Mouse (Mus musculus) neural tube, embryonic 11.5 days (tissue): ENCODE data around the gene Mycn. TPM values are rescaled to one million over a fixed set of nuclear protein-coding genes. Genes with fewer than 3 reads are reported as not detected.
A peak's percentile ranks its signal among the peaks of the same experiment; 100 is the strongest.

Experiments used
- ATAC-seq: fragments of 200-750 bp; cut with Nextera tagmentation; 2 replicates; pipeline ENCODE4 v1.8.0; 2017; ENCODE audit warnings: moderate number of reproducible peaks, mild to moderate bottlenecking, moderate TSS enrichment, moderate library complexity; ENCODE audit not compliant: insufficient read depth, low FRiP score, low TSS enrichment
- DNase-seq: peaks from one replicate; pipeline ENCODE4 v3.0.0-alpha.2; 2015; ENCODE audit warnings: low spot score
- H3K27ac ChIP-seq: fragments of 300-500 bp; sonication (generic); 2 replicates; pipeline ENCODE4 v1.5.1; 2014; ENCODE audit warnings: low read depth, mild to moderate bottlenecking, low read length
- H3K27me3 ChIP-seq: fragments of 300-500 bp; sonication (generic); 2 replicates; pipeline ENCODE4 v1.6.1; 2014; ENCODE audit warnings: mild to moderate bottlenecking, low read length, mixed read lengths; ENCODE audit not compliant: control insufficient read depth, insufficient read depth
- H3K36me3 ChIP-seq: fragments of 300-500 bp; sonication (generic); 2 replicates; pipeline ENCODE4 v1.6.1; 2014; ENCODE audit warnings: mild to moderate bottlenecking, low read length, moderate library complexity, mixed read lengths; ENCODE audit not compliant: control insufficient read depth, insufficient read depth
- H3K4me1 ChIP-seq: fragments of 300-500 bp; sonication (generic); 2 replicates; pipeline ENCODE4 v1.6.1; 2014; ENCODE audit warnings: low read length, mixed read lengths; ENCODE audit not compliant: control insufficient read depth, insufficient read depth
- H3K4me2 ChIP-seq: fragments of 300-500 bp; sonication (generic); 2 replicates; pipeline ENCODE4 v1.6.1; 2014; ENCODE audit warnings: low read depth, mild to moderate bottlenecking, moderate library complexity
- H3K4me3 ChIP-seq: fragments of 300-500 bp; sonication (generic); 2 replicates; pipeline ENCODE4 v1.5.1; 2014; ENCODE audit warnings: low read depth, low read length
- H3K9ac ChIP-seq: fragments of 300-500 bp; sonication (generic); 2 replicates; pipeline ENCODE4 v1.6.1; 2014; ENCODE audit warnings: mild to moderate bottlenecking, low read length
- H3K9me3 ChIP-seq: fragments of 300-500 bp; sonication (generic); 2 replicates; pipeline ENCODE4 v1.6.1; 2016; ENCODE audit warnings: low read length; ENCODE audit not compliant: control insufficient read depth
- WGBS: fragments of 180-500 bp; shearing (Covaris S2); extraction: QIAGEN DNeasy Blood & Tissue Kit; methylation state at CpG from one replicate; pipeline ENCODE4 v1.1.7; 2014; 5-methylcytosine and 5-hydroxymethylcytosine counted together
- polyA plus RNA-seq: library from polyadenylated mRNA; unstranded; fragments of >200 nt; fragmentation: Nextera tagmentation; extraction: Ambion mirVana; gene quantifications from 2 replicates; pipeline ENCODE4 v1.2.1, GENCODE M21; 2014

Mycn gene
- polyA plus RNA-seq, 1 experiment from 2014 or later, result 107 TPM

- Histone ChIP-seq H3K9me3 (no peaks in the 10 kb centered on the region), H3K4me2 (no peak overlapping the region), H3K27ac (no peak overlapping the region), H3K27me3 (no peaks in the 10 kb centered on the region), H3K9ac (no peak overlapping the region), H3K4me1 (no peaks in the 10 kb centered on the region), H3K36me3 (no peaks in the 10 kb centered on the region), H3K4me3 (no peak overlapping the region)
- WGBS, result 78% methylated on average over 4 of the region's 4 CpGs
- DNase-seq (no peak), ATAC-seq (no peak)
Measured at GRCm38 (mm10) chr12:12947606-12948005, 5.9 kb upstream of the Mycn start.

- ATAC-seq (no peak), DNase-seq (peak; percentile 23)
- no peak overlapping the region; the same call in 1 of the 2 replicates for H3K4me2 ChIP-seq
- no peaks in the 10 kb centered on the region for H3K27me3 ChIP-seq
- no peak overlapping the region for H3K9ac ChIP-seq
- H3K9me3 ChIP-seq, result no peaks in the 10 kb centered on the region
- H3K27ac ChIP-seq, result no peak overlapping the region
- no peaks in the 10 kb centered on the region; the same call in 1 of the 2 replicates for H3K36me3 ChIP-seq
- WGBS, result 9% methylated on average over 6 of the region's 6 CpGs
- no peaks in the 10 kb centered on the region for H3K4me1 ChIP-seq
- H3K4me3 ChIP-seq, result no peak overlapping the region
Measured at GRCm38 (mm10) chr12:12943288-12943687, 1.6 kb upstream of the Mycn start.

- Histone ChIP-seq H3K9me3 (no peaks in the 10 kb centered on the region), H3K27me3 (no peaks in the 10 kb centered on the region), H3K9ac (peak overlapping the region; percentile 68), H3K4me1 (peaks cover 6% of the 10 kb centered on the region), H3K27ac (peak overlapping the region; percentile 95), H3K4me3 (peak overlapping the region; percentile 87), H3K36me3 (peaks cover under 1% of the 10 kb centered on the region; the same call in 1 of the 2 replicates), H3K4me2 (peak overlapping the region; percentile 67)
- ATAC-seq (peak; percentile 66), DNase-seq (peak; percentile 93)
- under 1% methylated on average over 47 of the region's 47 CpGs for WGBS
Measured at GRCm38 (mm10) chr12:12942364-12943050, 793 bp upstream of the Mycn start.

GRCm38 (mm10) chr12:12941129-12941504 lies 597 bp downstream of the Mycn start:
- H3K9me3 ChIP-seq, result no peaks in the 10 kb centered on the region
- peaks cover 9% of the 10 kb centered on the region for H3K4me1 ChIP-seq
- H3K27ac ChIP-seq, result peak overlapping the region; percentile 95
- peaks cover 8% of the 10 kb centered on the region for H3K36me3 ChIP-seq
- H3K4me3 ChIP-seq, result peak overlapping the region; percentile 87
- peak overlapping the region; percentile 95 for H3K9ac ChIP-seq
- peak; percentile 49 for DNase-seq
- peak overlapping the region; percentile 67 for H3K4me2 ChIP-seq
- H3K27me3 ChIP-seq, result no peaks in the 10 kb centered on the region
- under 1% methylated on average over 20 of the region's 20 CpGs for WGBS
- peak; percentile 0; the same call in 1 of the 2 replicates for ATAC-seq

- no peaks in the 10 kb centered on the region for H3K27me3 ChIP-seq
- H3K4me3 ChIP-seq, result peak overlapping the region; percentile 87
- ATAC-seq (peak; percentile 22), DNase-seq (no peak)
- H3K9ac ChIP-seq, result peak overlapping the region; percentile 95
- H3K4me1 ChIP-seq, result peaks cover 9% of the 10 kb centered on the region
- H3K27ac ChIP-seq, result peak overlapping the region; percentile 95
- peak overlapping the region; percentile 67 for H3K4me2 ChIP-seq
- H3K9me3 ChIP-seq, result no peaks in the 10 kb centered on the region
- WGBS, result 0% methylated on average over 13 of the region's 13 CpGs
- peaks cover 8% of the 10 kb centered on the region for H3K36me3 ChIP-seq
Measured at GRCm38 (mm10) chr12:12940466-12941128, 1.1 kb downstream of the Mycn start.

DNA sequence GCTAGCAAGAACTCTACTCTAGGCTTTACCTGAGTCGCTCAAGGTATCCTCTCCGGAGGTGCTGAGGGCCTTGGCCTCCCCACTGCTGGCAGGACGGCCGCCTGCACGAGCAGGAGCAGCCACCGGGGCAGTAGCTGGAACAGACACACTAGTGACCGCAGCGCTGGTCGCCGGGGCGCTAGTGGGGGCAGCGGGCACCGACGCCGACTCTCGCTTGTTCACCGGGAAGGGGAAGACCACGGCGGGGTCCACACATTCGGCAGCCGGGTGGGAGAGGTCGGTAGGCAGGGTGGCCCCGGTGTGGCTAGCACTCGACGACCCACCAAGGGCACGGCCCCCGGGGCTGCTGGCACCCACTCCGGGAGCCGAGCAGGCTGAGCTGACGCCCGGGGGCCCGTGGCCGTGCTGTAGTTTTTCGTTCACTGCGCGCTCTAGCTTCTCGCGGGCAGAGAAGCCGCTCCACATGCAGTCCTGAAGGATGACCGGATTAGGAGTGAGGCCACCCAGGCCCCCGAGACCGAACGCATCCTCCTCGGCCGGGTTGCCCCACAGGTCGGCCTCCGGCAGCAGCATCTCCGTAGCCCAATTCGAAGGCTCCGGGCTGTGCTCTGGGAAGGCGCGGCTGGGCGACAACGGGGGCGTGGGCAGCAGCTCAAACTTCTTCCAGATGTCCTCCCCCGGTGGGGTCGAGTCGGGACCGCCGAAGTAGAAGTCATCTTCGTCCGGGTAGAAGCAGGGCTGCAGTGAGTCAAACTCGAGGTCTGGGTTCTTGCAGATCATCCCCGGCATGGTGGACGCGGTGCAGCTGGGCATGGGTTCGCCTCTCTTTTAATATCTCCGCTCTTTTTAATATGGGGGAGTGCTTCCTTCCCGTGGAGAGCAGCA lies 1.9 kb downstream of the Mycn start:
- no peaks in the 10 kb centered on the region for H3K9me3 ChIP-seq
- peak overlapping the region; percentile 67 for H3K4me2 ChIP-seq
- peaks cover 9% of the 10 kb centered on the region for H3K4me1 ChIP-seq
- peaks cover 8% of the 10 kb centered on the region for H3K36me3 ChIP-seq
- DNase-seq (peak; percentile 60), ATAC-seq (no peak)
- 0% methylated on average over 69 of the region's 69 CpGs for WGBS
- H3K27me3 ChIP-seq, result no peaks in the 10 kb centered on the region
- peak overlapping the region; percentile 95 for H3K9ac ChIP-seq
- H3K27ac ChIP-seq, result peak overlapping the region; percentile 95
- peak overlapping the region; percentile 87 for H3K4me3 ChIP-seq

- ATAC-seq, result no peak
Measured at GRCm38 (mm10) chr12:12938850-12939249, 2.9 kb downstream of the Mycn start.

DNA sequence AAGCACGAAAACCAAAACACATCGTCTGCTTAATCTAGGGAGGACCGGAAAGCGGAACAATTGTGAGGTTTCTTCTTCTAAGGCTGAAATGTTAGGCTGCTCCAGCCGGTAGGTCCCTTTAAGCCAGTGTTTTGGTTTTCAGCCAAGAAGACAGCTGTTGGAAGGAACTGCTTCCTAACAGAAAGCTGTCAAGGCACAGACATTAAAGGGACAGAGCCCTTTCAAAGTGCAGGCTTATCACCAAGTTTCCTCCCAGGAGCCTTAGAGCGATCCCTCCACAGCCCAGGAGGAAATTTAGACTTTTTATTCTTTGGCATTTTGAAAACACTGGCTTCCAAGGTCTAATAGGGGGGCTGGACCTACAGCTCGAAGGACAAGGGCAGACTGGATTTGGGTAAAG lies 3.4 kb downstream of the Mycn start:
- Histone ChIP-seq H3K27ac (peak overlapping the region; percentile 95; the same call in 1 of the 2 replicates), H3K4me2 (peak overlapping the region; percentile 67), H3K4me1 (peaks cover 9% of the 10 kb centered on the region), H3K9me3 (no peaks in the 10 kb centered on the region), H3K9ac (peak overlapping the region; percentile 95), H3K36me3 (peaks cover 8% of the 10 kb centered on the region), H3K4me3 (peak overlapping the region; percentile 87), H3K27me3 (no peaks in the 10 kb centered on the region)
- WGBS, result 9% methylated on average over 7 of the region's 7 CpGs
- DNase-seq (peak; percentile 42), ATAC-seq (no peak)

More at GRCm38 (mm10) chr12:12938850-12939249, 2.9 kb downstream of the Mycn start:
- Histone ChIP-seq H3K9me3 (no peaks in the 10 kb centered on the region), H3K27ac (peak overlapping the region; percentile 95), H3K4me3 (peak overlapping the region; percentile 87), H3K36me3 (peaks cover 8% of the 10 kb centered on the region), H3K4me1 (peaks cover 9% of the 10 kb centered on the region), H3K9ac (peak overlapping the region; percentile 95), H3K4me2 (peak overlapping the region; percentile 67), H3K27me3 (no peaks in the 10 kb centered on the region)
- under 1% methylated on average over 12 of the region's 12 CpGs for WGBS
- peak; percentile 88 for DNase-seq
